Mouse (Mus musculus): ENCODE results near the gene Fat3.

Fat3 gene

DNA sequence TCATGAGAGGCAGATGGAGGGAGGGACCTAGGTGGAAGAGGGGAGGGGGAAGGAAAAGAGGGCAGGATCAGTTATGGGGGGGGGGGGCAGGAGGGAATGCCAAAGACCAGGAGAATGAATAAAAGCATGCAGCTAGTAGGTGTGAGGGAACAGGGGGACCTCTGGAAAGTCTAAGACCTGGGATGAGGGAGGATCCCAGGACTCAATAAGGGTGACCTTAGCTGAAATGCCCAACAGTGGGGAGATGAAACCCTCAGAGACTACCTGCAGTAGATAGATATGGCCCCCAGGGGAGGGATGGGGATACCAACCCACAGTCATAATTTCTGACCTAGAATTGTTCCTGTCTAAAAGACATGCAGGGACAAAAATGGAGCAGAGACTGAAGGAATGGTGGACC is 620.3 kb downstream of the Fat3 start:
- DNase-seq (ENCODE audit: low spot score) = no peak

DNA sequence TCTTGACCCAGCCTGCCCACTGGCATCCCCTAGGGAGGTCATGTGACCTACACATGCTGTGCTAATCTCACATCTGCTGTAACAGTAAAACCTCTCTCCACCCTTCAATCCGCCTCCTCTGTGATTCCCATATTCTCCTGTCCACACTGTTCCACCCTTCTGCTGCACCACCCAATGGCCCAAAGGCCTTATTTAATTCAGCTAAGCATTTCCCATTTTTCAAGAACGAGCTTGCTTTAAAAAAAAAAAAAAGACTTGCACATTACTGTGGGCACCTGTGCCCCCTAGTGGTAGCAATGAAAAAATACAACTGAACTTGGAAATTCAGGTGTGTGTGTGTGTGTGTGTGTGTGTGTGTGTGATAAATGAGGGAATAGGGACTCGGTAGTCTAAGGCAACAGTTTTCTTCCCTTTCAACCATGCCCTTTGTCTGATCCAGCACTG is 620.9 kb downstream of the Fat3 start:
- no peak for DNase-seq (ENCODE audit: low spot score)

DNA sequence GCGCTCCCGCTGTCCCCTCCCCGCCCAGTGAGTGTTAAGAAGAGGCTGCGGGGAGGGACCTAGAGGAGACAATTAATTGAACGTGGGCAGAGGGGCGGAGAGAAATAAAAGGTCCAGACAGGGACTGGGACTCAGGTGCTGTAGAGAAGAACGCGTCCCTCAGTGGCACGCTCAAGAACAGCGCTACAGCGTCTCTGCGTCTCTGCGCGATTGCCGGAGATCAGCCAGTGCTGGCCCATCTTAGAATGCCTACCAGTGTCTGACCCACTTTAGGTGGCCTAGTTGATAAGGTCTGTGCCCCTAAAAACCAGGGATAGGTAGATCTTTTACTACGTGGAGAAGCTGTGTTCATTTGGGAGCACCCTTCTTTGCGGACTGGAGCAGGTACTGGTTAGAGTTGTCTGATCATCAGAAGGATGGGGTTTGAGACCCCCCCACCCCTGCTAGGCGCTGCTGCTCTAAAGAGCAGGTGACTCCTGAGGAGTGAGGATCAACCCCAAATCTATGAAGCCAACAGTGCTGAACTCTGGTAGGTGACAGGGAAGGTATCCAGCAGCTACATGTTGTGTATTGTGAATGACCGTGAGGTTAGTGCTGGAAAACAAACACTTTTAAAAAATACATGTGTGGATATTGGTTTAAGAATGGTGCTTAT is 626.5 kb downstream of the Fat3 start, which contains the start of gene Mtnr1b:
Gene Mtnr1b (minus strand): TSS at position 51 of the 655 bp plus-strand sequence.
- no peak for DNase-seq (ENCODE audit: low spot score)

DNA sequence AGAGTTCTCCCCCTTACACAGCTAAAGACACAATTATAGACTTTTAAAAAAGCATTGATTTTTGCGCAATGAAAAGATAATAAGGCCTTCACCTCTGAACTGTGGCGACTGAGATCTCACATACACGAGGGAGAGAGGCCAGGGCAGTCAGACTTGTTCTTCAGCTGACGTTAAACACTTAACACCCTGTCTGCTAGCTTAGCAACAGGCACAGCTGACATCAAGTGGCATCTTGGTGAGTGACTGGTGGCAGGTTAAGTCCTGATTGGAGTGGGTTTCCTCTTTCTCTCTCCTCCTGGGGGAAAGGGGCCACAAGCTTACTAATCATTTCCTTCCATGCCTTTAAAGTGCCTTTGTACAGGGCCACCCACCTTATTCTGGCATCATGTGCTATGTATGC is 631.1 kb downstream of the Fat3 start:
- no peak for DNase-seq (ENCODE audit: low spot score)

DNA sequence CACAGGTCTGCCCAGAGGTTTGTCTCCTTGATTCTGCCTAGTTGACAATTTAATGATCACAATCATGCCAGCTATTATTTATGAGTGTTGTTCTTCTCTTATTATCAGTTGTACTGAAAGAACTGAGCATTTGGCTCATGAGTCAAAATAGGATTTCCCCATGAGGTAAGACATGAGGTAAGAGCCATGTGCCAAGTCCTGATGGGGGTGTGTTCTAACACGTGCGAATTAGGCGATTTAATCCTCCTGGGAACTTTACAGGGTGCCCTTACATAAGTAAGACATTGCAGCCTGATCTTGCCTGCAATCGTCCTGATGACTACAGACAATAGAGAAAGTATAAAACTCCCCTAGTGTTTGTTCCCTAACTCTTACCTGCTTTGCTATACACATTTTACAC is 631.6 kb downstream of the Fat3 start:
- DNase-seq (ENCODE audit: low spot score) = no peak

DNA sequence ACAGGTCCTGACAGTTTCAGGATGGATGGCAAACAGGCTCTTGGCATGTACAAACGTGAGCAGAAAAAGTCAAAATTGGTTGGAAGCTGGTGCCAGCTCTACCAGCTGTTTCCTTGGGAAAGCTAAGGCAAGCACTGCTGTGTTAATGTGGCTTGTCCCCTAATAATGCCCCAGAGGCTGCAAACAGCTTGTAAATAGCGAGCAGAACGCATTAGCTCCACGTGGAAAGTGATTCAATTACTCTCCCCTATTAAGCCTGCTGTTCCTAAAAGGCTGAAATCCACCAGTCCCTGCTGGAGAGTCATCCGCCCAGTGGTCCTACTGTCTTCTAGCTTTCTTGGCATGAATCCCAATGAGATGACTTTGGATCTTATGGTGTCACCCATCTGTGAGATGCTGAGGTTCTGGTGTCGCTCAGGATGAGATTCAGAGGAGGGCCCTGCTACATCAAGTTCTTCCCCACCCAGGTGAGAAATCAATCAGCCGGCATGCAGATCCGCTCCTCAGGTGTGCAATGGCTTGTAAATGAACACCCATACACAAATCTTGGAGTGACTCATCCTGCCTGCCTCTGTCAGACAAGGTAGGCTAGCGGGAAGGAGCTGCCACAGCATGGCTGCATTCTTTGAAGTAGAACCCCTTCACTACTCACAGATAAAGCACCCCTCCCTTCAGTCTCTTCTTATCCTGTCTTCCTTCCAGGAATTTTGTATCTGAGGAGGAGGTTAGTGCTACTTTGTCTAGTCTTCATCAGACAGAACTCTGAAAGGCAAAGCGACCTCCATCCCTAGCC is 634.6 kb downstream of the Fat3 start:
- no peak for DNase-seq (ENCODE audit: low spot score)

DNA sequence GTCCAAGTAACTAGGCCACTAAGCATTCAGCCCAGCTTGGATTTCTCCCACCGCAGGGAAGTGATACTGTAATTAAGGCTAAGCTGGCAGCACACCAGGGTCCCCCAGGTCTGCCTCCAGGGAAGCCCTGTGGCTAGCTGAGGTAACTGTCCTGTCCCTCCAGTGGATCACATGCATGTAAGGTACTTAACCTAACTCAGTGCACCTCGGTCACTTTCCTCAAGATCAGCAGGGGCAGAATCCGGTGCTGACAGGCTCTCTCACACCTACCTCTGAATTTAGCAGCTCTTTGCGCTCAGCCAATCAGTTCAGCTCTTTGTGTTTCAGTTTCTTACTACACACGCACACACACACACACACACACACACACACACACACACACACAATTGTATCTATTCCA is 639.7 kb downstream of the Fat3 start:
- DNase-seq (ENCODE audit: low spot score) = no peak
